Comparison of ENCODE assay signal across 9 mouse cellular contexts in the genomic region with DNA sequence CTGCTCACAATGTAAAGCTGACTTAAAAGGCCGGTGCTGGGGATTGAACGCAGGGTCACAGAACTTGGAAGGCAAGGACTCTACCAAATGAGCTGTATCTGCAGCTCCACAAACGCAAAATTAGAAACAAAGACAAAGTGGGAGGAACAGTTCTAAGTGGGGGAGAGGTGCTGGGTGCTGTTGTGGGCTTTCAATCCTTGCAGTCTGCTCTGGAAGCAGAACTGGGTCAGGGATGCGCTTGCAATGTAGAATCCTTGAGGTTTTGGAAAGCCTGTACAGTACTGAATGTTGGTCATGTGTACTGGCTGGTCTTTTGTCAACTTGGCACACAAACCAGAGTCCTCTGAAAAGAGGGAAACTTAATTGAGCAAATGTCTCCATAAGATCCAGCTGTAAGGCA. TPM values are rescaled to one million over a fixed set of nuclear protein-coding genes. Genes with fewer than 3 reads are reported as not detected.
DNase-seq lines count a peak whose midpoint lies in the region; ATAC-seq and TF ChIP-seq lines count a peak whose summit lies in the region.
"Had no signal": no experiment of that assay in that cellular context is flagged by ENCODE, and none has a peak within 500 bp of the region (broad histone marks: within the 10 kb centered on the region; RNA-seq: fewer than 3 reads in every experiment).

No protein-coding gene starts in this region.

- TF ChIP-seq POLR2A in thymus, adult 2 months (IDR thresholded peaks at IDR 0.05; ENCODE audit: control insufficient read depth, extremely low read depth, insufficient read depth, low read length, poor library complexity) = no peak

- H3K4me2 ChIP-seq in intestine, embryonic 15.5 days (replicated peaks) = peak overlapping the region; percentile 75
- peak overlapping the region; percentile 84 for H3K4me2 ChIP-seq in neural tube, embryonic 15.5 days

- no peak for DNase-seq in gastrocnemius, adult 2 months
- DNase-seq in gastrocnemius, postnatal 25 days = no peak
- DNase-seq in thymus, adult 2 months = no peak
- no peak for DNase-seq in thymus, postnatal 10 days (ENCODE audit: low spot score in 2 of 2)
- DNase-seq in layer of hippocampus, adult 11-12 months (ENCODE audit: low spot score) = no peak
- DNase-seq in thymus, adult 18-20 months = no peak

- no peaks in the 10 kb centered on the region for H3K9me3 ChIP-seq in intestine, embryonic 15.5 days
- H3K9me3 ChIP-seq in neural tube, embryonic 15.5 days (replicated peaks) = no peaks in the 10 kb centered on the region

- H3K27ac ChIP-seq in gastrocnemius, adult 2 months = peak overlapping the region; percentile 97
- no peak overlapping the region for H3K27ac ChIP-seq in thymus, adult 2 months (ENCODE audit: control insufficient read depth, insufficient read depth, low read length)
- peak overlapping the region; percentile 96 for H3K27ac ChIP-seq in intestine, embryonic 15.5 days
- H3K27ac ChIP-seq in neural tube, embryonic 15.5 days (replicated peaks) = peak overlapping the region; percentile 87; the same call in 1 of the 2 replicates

- 13% methylated on average over 4 of the region's 4 CpGs for WGBS in thymus, adult 2 months
- 10% methylated on average over 4 of the region's 4 CpGs for WGBS in intestine, embryonic 15.5 days
- WGBS in neural tube, embryonic 15.5 days = 10% methylated on average over 4 of the region's 4 CpGs

- peak overlapping the region; percentile 93 for H3K4me3 ChIP-seq in gastrocnemius, adult 2 months
- H3K4me3 ChIP-seq in thymus, adult 2 months (ENCODE audit: control insufficient read depth, insufficient read depth, low read length) = peak overlapping the region; percentile 73
- peak overlapping the region; percentile 99 for H3K4me3 ChIP-seq in intestine, embryonic 15.5 days (replicated peaks)
- peak overlapping the region; percentile 67 for H3K4me3 ChIP-seq in neural tube, embryonic 15.5 days (replicated peaks)

- peak overlapping the region; percentile 96 for H3K9ac ChIP-seq in intestine, embryonic 15.5 days
- H3K9ac ChIP-seq in neural tube, embryonic 15.5 days (replicated peaks) = peak overlapping the region; percentile 79

- intact Hi-C loops in gastrocnemius, adult 2 months (cut with DNase I) = no loop called here

- peaks cover 15% of the 10 kb centered on the region for H3K4me1 ChIP-seq in thymus, adult 2 months (replicated peaks; ENCODE audit: control insufficient read depth, insufficient read depth, low read length)
- peaks cover 15% of the 10 kb centered on the region; the same call in 1 of the 2 replicates for H3K4me1 ChIP-seq in intestine, embryonic 15.5 days (replicated peaks)
- H3K4me1 ChIP-seq in neural tube, embryonic 15.5 days = peaks cover 34% of the 10 kb centered on the region

- no peaks in the 10 kb centered on the region for H3K27me3 ChIP-seq in thymus, adult 2 months (ENCODE audit: control insufficient read depth, insufficient read depth, low read length)
- H3K27me3 ChIP-seq in intestine, embryonic 15.5 days (replicated peaks) = no peaks in the 10 kb centered on the region
- no peaks in the 10 kb centered on the region for H3K27me3 ChIP-seq in neural tube, embryonic 15.5 days (replicated peaks)
- H3K27me3 ChIP-seq: Patski had no signal

- TF ChIP-seq CTCF in gastrocnemius, adult 2 months (IDR thresholded peaks at IDR 0.05) = no peak
- no peak for TF ChIP-seq CTCF in thymus, adult 2 months (IDR thresholded peaks at IDR 0.05; ENCODE audit: borderline replicate concordance, control insufficient read depth, extremely low read depth, insufficient read depth, low read length, poor library complexity)

- H3K36me3 ChIP-seq in thymus, adult 2 months (ENCODE audit: control insufficient read depth, insufficient read depth, low read length) = no peaks in the 10 kb centered on the region; the same call in 1 of the 2 replicates
- 0 out of 2 replicates have a peak, but pooled peaks cover 4% of the 10 kb centered on the region for H3K36me3 ChIP-seq in intestine, embryonic 15.5 days
- H3K36me3 ChIP-seq in neural tube, embryonic 15.5 days = peaks cover 19% of the 10 kb centered on the region

- ATAC-seq in intestine, embryonic 15.5 days = no peak
- no peak for ATAC-seq in neural tube, embryonic 15.5 days (ENCODE audit: low FRiP score)

RNA-seq across cellular contexts. Expression of gene Gm28043, which starts 0.9 kb away (rescaled TPM):
- total RNA-seq in gastrocnemius, adult 2 months (2021) = 1 to 10 TPM in 1 of 2 experiments, under 1 TPM in 1; 0.70 to 1.2 TPM
- 1 to 10 TPM in 1 of 2 experiments, under 1 TPM in 1; 0.67 to 1.0 TPM for total RNA-seq in gastrocnemius, postnatal 25 days (2021)
- 2.2 and 2.3 TPM in 2 replicates for polyA plus RNA-seq in thymus, adult 2 months (2012; rRNA removed)
- 2.4 and 2.7 TPM in 2 replicates for polyA plus RNA-seq in intestine, embryonic 15.5 days (2015; fragmentation: Nextera tagmentation; extraction: Ambion mirVana)
- polyA plus RNA-seq in neural tube, embryonic 15.5 days (2015; fragmentation: Nextera tagmentation; extraction: Ambion mirVana) = 1.7 and 2.4 TPM in 2 replicates

RNA-seq across cellular contexts. Expression of gene Rnf8, which starts 1.0 kb away (rescaled TPM):
- total RNA-seq in gastrocnemius, adult 2 months (2021) = 10 to 100 TPM; 20.1 to 22.3 TPM
- 10 to 100 TPM; 18.1 to 21.0 TPM for total RNA-seq in gastrocnemius, postnatal 25 days (2021)
- polyA plus RNA-seq in thymus, adult 2 months (2012; rRNA removed) = 36.8 and 37.2 TPM in 2 replicates
- polyA plus RNA-seq in intestine, embryonic 15.5 days (2015; fragmentation: Nextera tagmentation; extraction: Ambion mirVana) = 62.8 and 64.4 TPM in 2 replicates
- 78.0 and 78.6 TPM in 2 replicates for polyA plus RNA-seq in neural tube, embryonic 15.5 days (2015; fragmentation: Nextera tagmentation; extraction: Ambion mirVana)

RNA-seq across cellular contexts. Expression of gene Cmtr1, which starts 44.8 kb away (rescaled TPM):
- 10 to 100 TPM; 43.6 to 50.5 TPM for total RNA-seq in gastrocnemius, adult 2 months (2021)
- 10 to 100 TPM; 31.1 to 34.2 TPM for total RNA-seq in gastrocnemius, postnatal 25 days (2021)
- 46.4 and 53.9 TPM in 2 replicates for polyA plus RNA-seq in thymus, adult 2 months (2012; rRNA removed)
- polyA plus RNA-seq in intestine, embryonic 15.5 days (2015; fragmentation: Nextera tagmentation; extraction: Ambion mirVana) = 91.1 and 94.7 TPM in 2 replicates
- polyA plus RNA-seq in neural tube, embryonic 15.5 days (2015; fragmentation: Nextera tagmentation; extraction: Ambion mirVana) = 106 and 119 TPM in 2 replicates
